Mouse (Mus musculus) embryonic facial prominence, embryonic 15.5 days (tissue): Measurements from ENCODE around the gene Mrps31. TPM values are rescaled to one million over a fixed set of nuclear protein-coding genes. Genes with fewer than 3 reads are reported as not detected.
A peak's percentile ranks its signal among the peaks of the same experiment; 100 is the strongest.

Experiments
- ATAC-seq: fragments of 200-750 bp; cut with Nextera tagmentation; 2 replicates; pipeline ENCODE4 v1.8.0; 2017; ENCODE audit warnings: low read depth, moderate TSS enrichment; ENCODE audit not compliant: insufficient number of reproducible peaks, low FRiP score, low TSS enrichment
- H3K27ac ChIP-seq: fragments of 300-500 bp; sonication (generic); replicated peaks from 2 replicates; pipeline ENCODE4 v1.5.1; 2015; ENCODE audit warnings: mild to moderate bottlenecking, inconsistent platforms
- H3K27me3 ChIP-seq: fragments of 300-500 bp; sonication (generic); 2 replicates; pipeline ENCODE4 v1.6.1; 2015; ENCODE audit warnings: inconsistent platforms
- H3K36me3 ChIP-seq: fragments of 300-500 bp; sonication (generic); 2 replicates; pipeline ENCODE4 v1.6.1; 2015; ENCODE audit warnings: mild to moderate bottlenecking, inconsistent platforms
- H3K4me1 ChIP-seq: fragments of 300-500 bp; sonication (generic); 2 replicates; pipeline ENCODE4 v1.6.1; 2015; ENCODE audit warnings: inconsistent platforms
- H3K4me2 ChIP-seq: fragments of 300-500 bp; sonication (generic); replicated peaks from 2 replicates; pipeline ENCODE4 v1.6.1; 2015; ENCODE audit warnings: mild to moderate bottlenecking, inconsistent platforms
- H3K4me3 ChIP-seq: fragments of 300-500 bp; sonication (generic); replicated peaks from 2 replicates; pipeline ENCODE4 v1.5.1; 2015; ENCODE audit warnings: mild to moderate bottlenecking, inconsistent platforms
- H3K9ac ChIP-seq: fragments of 300-500 bp; sonication (generic); 2 replicates; pipeline ENCODE4 v1.6.1; 2015; ENCODE audit warnings: inconsistent platforms
- H3K9me3 ChIP-seq: fragments of 300-500 bp; sonication (generic); replicated peaks from 2 replicates; pipeline ENCODE4 v1.6.1; 2016; ENCODE audit warnings: inconsistent platforms
- WGBS: fragments of 180-500 bp; shearing (Covaris S2); methylation state at CpG from one replicate; pipeline ENCODE4 v1.1.7; 2015; 5-methylcytosine and 5-hydroxymethylcytosine counted together
- polyA plus RNA-seq: library from polyadenylated mRNA; unstranded; fragments of >200 nt; fragmentation: Nextera tagmentation; extraction: Ambion mirVana; gene quantifications from 2 replicates; pipeline ENCODE4 v1.2.1, GENCODE M21; 2015

The Mrps31 gene
- 32.1 and 33.6 TPM in 2 replicates for polyA plus RNA-seq

DNA sequence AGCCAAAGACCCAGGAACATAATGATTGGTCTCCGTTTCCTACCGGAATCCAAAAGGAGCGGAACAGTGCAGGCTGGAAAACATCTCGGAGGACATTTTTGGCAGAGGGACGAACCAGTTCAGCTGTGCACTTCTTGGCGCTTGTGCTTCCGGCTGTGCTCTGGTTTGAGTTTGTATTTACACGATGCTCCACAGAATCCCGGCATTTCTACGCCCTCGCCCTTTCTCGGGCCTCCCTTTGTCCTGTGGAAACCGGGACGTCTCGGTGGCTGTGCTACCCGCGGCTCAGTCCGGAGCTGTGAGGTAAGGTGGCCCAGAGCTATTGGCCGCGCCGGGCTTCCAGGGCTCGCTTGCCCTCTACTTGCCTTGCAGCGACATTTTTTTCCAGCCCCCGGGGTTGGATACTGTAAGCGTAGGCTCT, at the start of gene Mrps31:
Gene Mrps31 (plus strand): TSS at position 80 of the 421 bp plus-strand sequence.
- Histone ChIP-seq H3K27ac (peak within 1 kb of the TSS; percentile 84), H3K9ac (peak within 1 kb of the TSS; percentile 97), H3K27me3 (no peaks in the 10 kb centered on the region), H3K9me3 (no peaks in the 10 kb centered on the region), H3K4me1 (peaks cover 9% of the 10 kb centered on the region), H3K36me3 (peaks cover 3% of the 10 kb centered on the region; the same call in 1 of the 2 replicates), H3K4me3 (peak within 1 kb of the TSS; percentile 95), H3K4me2 (peak within 1 kb of the TSS; percentile 61)
- WGBS, result 0% methylated on average over 25 of the region's 25 CpGs
- peak; percentile 87 for ATAC-seq

DNA sequence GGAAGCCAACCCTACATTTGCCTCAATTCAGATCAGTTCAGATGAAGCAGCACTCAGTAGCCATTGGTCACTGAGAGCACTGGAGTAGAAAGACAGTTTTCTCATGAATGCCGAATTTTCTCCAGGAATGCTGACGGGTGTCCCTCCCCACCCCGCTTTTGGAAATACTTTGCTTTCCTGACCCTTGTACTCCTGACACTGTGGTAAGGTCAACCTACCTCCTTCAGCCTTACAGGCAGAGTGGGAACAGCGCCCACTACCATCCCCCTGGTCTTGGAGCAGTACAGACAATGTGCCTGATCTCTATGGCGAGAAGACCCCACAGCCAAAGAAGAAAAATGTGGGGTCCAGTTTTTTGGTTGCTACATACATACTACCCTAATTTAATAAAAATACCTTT, 34.9 kb upstream of the Mrps31 start:
- Histone ChIP-seq H3K27me3 (no peaks in the 10 kb centered on the region), H3K9ac (no peak overlapping the region), H3K9me3 (no peaks in the 10 kb centered on the region), H3K4me2 (no peak overlapping the region), H3K4me3 (no peak overlapping the region), H3K27ac (no peak overlapping the region), H3K36me3 (peaks cover 19% of the 10 kb centered on the region), H3K4me1 (no peaks in the 10 kb centered on the region)
- 89% methylated on average over 5 of the region's 5 CpGs for WGBS
- ATAC-seq, result no peak

DNA sequence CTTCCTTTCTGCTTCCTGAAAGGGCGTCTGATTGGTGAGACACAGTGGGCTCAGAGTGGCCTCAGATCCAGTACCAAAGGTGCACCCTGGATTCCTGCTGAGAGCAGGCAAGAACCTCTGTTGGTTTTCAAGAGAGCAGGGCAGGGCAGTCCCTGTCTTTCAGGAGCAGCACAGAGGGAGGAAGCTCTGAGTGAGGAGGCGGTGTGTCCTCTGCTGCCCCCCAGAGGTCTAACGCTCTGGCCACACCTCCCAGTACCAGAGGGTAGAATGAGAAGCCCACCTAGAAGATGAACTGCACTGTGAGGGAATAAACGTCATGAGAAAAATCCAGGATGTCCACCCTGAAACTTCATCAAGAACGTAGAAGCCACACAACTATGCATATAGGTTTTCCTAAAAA, 34.3 kb upstream of the Mrps31 start:
- no peak for ATAC-seq

DNA sequence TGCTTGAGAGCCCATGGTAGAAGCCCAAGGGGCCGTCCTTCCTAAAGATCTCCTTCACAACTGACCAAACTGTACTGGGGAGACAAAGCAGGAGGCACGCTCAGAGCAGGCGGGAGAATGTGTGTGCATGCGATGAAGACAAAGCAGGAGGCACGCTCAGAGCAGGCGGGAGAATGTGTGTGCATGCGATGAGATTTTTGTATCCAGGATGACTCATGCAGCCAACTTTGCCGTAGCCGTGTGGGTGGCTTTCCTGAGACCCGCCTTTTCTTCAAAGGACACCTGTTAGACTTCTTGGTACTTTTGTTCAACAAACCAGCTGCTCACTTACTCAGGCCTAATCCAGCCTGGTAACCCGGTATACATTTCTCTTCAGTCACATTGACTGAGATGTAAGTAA, 30.2 kb upstream of the Mrps31 start:
- Histone ChIP-seq H3K9me3 (no peaks in the 10 kb centered on the region), H3K27ac (no peak overlapping the region), H3K4me1 (no peaks in the 10 kb centered on the region), H3K4me3 (no peak overlapping the region), H3K9ac (no peak overlapping the region), H3K27me3 (no peaks in the 10 kb centered on the region), H3K36me3 (peaks cover 40% of the 10 kb centered on the region), H3K4me2 (no peak overlapping the region)
- no peak for ATAC-seq
- 85% methylated on average over 11 of the region's 11 CpGs for WGBS

More for the DNA sequence above, 34.3 kb upstream of the Mrps31 start:
- Histone ChIP-seq H3K27ac (no peak overlapping the region), H3K9ac (no peak overlapping the region), H3K27me3 (no peaks in the 10 kb centered on the region), H3K36me3 (peaks cover 25% of the 10 kb centered on the region), H3K4me3 (no peak overlapping the region), H3K9me3 (no peaks in the 10 kb centered on the region), H3K4me2 (no peak overlapping the region), H3K4me1 (no peaks in the 10 kb centered on the region)
- 45% methylated on average over 5 of the region's 5 CpGs for WGBS

DNA sequence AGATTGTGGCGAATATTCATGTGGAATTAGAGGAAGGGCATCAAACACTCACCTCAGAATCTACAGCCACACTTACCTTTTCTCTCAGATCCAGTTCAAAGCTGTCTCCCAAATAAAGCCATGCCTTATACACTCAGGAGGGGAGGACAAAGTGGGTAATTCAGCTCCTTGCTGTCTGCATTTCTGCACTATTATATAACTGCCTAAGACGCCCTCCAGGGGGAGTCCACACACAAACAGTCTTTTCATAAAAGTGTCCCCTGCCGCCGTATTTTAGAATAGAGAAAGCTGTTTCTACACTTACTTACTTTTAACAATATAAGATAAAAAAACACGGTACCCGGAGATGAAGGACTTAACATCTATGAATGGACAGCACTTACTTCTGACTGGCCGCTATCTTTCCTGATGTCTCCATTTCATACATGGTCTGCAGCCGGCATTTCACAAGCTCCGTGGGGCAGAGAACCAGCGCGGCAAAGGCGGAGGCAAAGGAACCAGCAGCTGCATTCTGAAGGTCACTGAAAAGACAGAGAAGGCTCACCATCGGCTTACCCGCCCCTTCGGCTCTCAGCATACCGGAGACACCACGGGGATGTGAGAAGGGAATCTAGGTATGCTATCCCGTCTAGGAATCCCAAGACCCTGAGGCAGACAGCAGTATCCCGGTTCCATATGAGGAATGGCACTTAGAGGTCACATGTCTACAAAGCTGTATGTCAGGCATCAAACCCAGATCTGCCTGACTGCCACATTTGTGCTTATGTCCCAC, 28.2 kb upstream of the Mrps31 start:
- Histone ChIP-seq H3K9ac (no peak overlapping the region), H3K27me3 (no peaks in the 10 kb centered on the region), H3K4me1 (no peaks in the 10 kb centered on the region), H3K9me3 (no peaks in the 10 kb centered on the region), H3K4me2 (no peak overlapping the region), H3K27ac (no peak overlapping the region), H3K4me3 (no peak overlapping the region), H3K36me3 (peaks cover 52% of the 10 kb centered on the region)
- no peak for ATAC-seq
- 73% methylated on average over 19 of the region's 19 CpGs for WGBS

DNA sequence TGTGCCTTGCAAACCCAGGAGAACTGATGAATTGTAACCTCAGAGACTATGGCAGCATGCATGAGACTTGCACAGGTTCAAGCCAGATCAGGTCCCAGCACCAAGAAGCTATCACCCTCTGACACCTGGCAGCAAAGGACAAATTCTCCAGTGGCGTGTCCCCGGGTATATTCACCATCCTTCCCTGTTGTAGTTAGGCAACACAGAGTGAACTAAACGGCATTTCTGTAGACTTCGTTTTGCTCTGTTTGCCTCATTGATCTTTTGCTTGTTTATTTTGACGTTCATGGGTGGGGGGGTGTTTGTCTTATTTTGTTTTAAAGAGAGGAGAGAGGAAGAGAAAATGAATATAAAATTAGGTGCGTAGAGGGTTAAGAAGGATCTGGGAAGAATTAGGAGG, 26.0 kb upstream of the Mrps31 start:
- no peak overlapping the region for H3K4me2 ChIP-seq
- no peak overlapping the region for H3K27ac ChIP-seq
- H3K9me3 ChIP-seq, result no peaks in the 10 kb centered on the region
- H3K9ac ChIP-seq, result no peak overlapping the region
- no peak overlapping the region for H3K4me3 ChIP-seq
- H3K27me3 ChIP-seq, result no peaks in the 10 kb centered on the region
- peaks cover 69% of the 10 kb centered on the region for H3K36me3 ChIP-seq
- 87% methylated on average over 6 of the region's 6 CpGs for WGBS
- no peaks in the 10 kb centered on the region for H3K4me1 ChIP-seq
- no peak for ATAC-seq

DNA sequence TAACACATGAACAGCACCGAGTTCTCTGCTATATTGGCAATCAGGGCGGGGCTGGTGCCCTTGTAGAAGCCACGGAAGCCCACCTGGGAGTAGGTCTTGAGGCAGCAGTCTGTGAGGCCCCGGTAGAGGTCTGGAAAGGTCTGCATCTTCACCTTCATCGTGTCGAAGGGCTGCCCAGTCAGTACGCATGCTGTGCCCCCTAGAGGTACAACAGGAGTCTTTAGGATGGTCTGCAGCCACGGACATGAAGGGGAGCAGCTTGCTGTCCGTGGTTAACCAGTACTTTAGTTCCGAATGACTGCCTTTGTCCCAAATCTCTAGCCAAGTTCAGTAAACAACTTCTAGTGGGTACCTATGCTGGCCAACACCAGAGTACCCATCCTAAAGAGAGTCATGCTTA, 21.3 kb upstream of the Mrps31 start:
- no peak overlapping the region for H3K4me2 ChIP-seq
- no peaks in the 10 kb centered on the region for H3K4me1 ChIP-seq
- 80% methylated on average over 10 of the region's 10 CpGs for WGBS
- H3K36me3 ChIP-seq, result peaks cover 62% of the 10 kb centered on the region
- H3K27me3 ChIP-seq, result no peaks in the 10 kb centered on the region
- no peak overlapping the region for H3K9ac ChIP-seq
- ATAC-seq, result no peak
- no peaks in the 10 kb centered on the region for H3K9me3 ChIP-seq
- no peak overlapping the region for H3K4me3 ChIP-seq
- H3K27ac ChIP-seq, result no peak overlapping the region

DNA sequence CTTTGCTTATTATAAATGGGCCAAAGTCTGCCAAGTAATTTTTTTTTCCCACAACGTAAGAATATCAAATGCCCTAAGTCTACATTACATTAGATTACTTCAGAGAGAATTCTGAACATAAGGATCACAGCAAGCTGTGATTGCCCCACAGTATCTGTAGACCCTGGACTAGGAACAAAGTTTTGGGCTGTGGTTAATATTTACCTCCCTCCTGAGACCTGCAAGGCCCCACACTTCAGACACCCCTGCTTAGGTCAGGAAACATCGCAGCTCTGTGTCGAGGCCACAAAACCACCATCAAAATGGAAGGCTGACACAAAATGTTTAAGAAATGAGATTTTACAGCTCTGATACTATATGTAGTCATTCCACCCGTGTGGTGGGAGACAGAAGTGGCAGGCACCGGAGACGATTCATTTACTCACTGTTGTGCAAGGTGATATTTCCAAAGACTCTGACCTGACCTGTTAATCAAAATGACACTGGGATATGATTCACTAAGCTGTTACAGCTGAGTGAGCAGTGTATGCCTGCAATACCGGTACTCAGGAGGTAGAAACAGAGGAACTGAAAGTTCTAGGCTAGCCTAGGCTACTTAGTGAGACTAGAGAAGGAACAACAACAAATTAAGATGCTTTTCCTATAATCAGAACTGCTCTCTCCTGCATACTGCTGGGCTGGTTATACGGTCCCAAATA, 20.2 kb upstream of the Mrps31 start:
- 83% methylated on average over 8 of the region's 8 CpGs for WGBS
- Histone ChIP-seq H3K4me1 (no peaks in the 10 kb centered on the region), H3K27ac (no peak overlapping the region), H3K9ac (no peak overlapping the region), H3K27me3 (no peaks in the 10 kb centered on the region), H3K36me3 (peaks cover 59% of the 10 kb centered on the region), H3K4me3 (no peak overlapping the region), H3K4me2 (no peak overlapping the region), H3K9me3 (no peaks in the 10 kb centered on the region)
- ATAC-seq, result no peak

DNA sequence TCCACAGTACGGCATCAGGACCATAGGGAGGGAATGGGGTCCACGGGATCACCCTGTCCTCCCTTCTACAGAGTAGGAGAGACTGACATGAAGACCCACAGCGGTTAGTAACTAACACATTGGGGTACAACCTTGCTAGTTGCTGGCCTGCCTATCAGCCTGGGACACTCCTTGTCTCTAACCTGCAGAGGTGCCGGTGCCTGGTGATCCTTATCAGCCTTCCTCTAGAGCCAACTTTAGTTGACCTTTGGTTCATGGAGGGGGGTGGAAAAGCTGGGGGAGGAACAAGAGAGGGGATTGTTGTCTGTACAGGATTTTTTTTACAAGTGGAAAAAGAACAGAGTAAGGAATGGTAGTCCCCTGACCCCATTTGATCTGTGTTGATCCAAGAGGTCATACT, 16.7 kb upstream of the Mrps31 start:
- ATAC-seq, result no peak
- H3K4me2 ChIP-seq, result no peak overlapping the region
- no peak overlapping the region for H3K4me3 ChIP-seq
- H3K4me1 ChIP-seq, result peaks cover 13% of the 10 kb centered on the region
- no peaks in the 10 kb centered on the region for H3K9me3 ChIP-seq
- no peak overlapping the region for H3K27ac ChIP-seq
- H3K9ac ChIP-seq, result no peak overlapping the region
- WGBS, result 80% methylated on average over 4 of the region's 4 CpGs
- H3K27me3 ChIP-seq, result no peaks in the 10 kb centered on the region
- peaks cover 28% of the 10 kb centered on the region for H3K36me3 ChIP-seq

DNA sequence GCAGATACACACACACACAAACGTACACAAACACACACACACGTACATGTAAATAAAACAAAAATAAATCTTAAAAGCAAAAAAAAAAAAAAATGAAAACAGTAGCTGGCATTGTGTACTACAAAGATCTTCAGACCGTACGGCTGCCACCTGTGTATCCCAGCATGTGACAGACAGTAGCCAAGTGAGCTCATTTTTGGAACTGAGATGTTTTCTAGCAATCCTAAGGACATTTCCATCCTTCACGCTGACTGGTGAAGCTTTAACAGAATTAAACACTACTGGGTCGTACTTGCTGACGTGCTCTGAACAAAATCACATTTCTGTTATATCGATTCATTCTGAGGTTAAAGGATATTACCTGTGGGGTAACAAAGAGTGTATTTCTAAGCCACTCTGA, 15.9 kb upstream of the Mrps31 start:
- Histone ChIP-seq H3K27me3 (no peaks in the 10 kb centered on the region), H3K9me3 (no peaks in the 10 kb centered on the region), H3K4me3 (no peak overlapping the region), H3K4me2 (no peak overlapping the region), H3K4me1 (peaks cover 13% of the 10 kb centered on the region), H3K36me3 (peaks cover 20% of the 10 kb centered on the region; the same call in 1 of the 2 replicates), H3K27ac (no peak overlapping the region), H3K9ac (no peak overlapping the region)
- 91% methylated on average over 8 of the region's 8 CpGs for WGBS
- no peak for ATAC-seq

DNA sequence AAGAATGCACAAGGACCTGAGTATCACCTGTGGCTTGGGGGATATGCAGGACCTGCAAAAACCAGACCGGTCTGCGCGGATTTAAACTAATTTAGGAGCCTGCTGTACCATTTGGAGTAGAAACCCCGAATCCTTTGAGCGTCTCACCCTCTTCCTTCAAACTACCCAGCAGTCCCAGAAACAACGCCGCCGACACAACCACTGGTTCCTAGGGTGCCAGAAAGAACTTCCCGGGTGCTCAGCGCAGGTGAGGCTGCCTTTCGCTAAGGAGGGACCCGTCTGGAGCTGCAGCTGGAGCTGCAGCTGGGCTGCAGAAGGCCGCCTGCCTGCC, 13.4 kb upstream of the Mrps31 start:
- Histone ChIP-seq H3K4me1 (peaks cover 13% of the 10 kb centered on the region), H3K27ac (peak overlapping the region; percentile 82), H3K9ac (peak overlapping the region; percentile 78), H3K4me2 (peak overlapping the region; percentile 64), H3K4me3 (peak overlapping the region; percentile 88), H3K9me3 (no peaks in the 10 kb centered on the region), H3K27me3 (no peaks in the 10 kb centered on the region), H3K36me3 (0 out of 2 replicates have a peak, but pooled peaks cover 4% of the 10 kb centered on the region)
- WGBS, result under 1% methylated on average over 13 of the region's 13 CpGs
- ATAC-seq, result no peak
